Mouse (Mus musculus) kidney, adult 2 months (tissue): Measurements from ENCODE around the gene Prkar1a.

Experiments
- CTCF ChIP-seq: fragments of 200-500 bp; conservative IDR thresholded peaks from 2 replicates; pipeline ENCODE4 v1.5.1; 2011; ENCODE audit warnings: low read depth, mild to moderate bottlenecking, control low read depth, low read length, moderate library complexity, mixed read lengths; ENCODE audit not compliant: insufficient read depth, insufficient read length
- POLR2A ChIP-seq: fragments of 200-500 bp; IDR thresholded peaks from one replicate; pipeline ENCODE4 v1.6.1; 2011; ENCODE audit warnings: low read depth, low read length, control low read depth

DNA sequence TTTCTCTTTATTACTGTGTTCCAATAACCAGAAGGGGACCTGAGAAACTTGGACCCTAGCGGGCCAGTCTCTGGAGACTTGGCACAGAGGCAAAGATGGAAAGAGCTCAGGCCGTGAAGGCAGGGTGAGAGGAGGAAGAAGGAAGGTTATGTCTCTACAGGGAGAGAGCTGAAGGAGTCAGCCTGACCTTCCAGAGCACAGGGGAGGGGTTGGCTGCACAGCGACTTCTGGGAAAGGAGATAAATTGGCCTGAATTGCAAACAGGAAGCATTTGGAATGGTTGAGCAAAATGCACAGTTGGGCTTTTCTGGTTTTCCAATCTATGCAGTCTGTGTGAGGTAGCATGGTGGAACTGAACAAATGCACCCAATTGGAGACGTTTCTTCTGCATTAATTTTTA lies 32.4 kb upstream of the Prkar1a start:
- TF ChIP-seq CTCF, result no peak
- no peak for TF ChIP-seq POLR2A
